Mouse (Mus musculus): ENCODE measurements around the gene Hmcn2.

Hmcn2 gene

DNA sequence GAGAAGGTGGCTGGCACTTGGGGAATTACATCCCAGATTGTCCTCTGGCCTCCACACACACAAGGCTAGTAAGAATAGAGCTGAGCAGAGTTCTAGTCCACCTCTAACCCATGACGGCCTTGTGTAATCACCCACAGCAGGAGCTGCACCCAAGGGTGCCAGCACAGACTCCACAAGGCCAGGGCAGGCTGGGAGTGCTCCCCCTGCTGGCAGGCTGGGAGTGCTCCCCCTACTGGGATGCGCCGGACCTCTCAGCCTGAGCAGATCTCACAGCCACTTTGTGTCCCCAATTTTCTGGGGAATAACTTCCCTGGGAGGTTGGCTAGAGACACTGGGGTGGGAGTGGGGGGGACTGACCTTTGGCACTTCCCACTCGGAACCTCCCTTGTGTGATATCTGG lies 68.7 kb downstream of the Hmcn2 start:
- no peak for DNase-seq (ENCODE audit: low read depth, low spot score)

DNA sequence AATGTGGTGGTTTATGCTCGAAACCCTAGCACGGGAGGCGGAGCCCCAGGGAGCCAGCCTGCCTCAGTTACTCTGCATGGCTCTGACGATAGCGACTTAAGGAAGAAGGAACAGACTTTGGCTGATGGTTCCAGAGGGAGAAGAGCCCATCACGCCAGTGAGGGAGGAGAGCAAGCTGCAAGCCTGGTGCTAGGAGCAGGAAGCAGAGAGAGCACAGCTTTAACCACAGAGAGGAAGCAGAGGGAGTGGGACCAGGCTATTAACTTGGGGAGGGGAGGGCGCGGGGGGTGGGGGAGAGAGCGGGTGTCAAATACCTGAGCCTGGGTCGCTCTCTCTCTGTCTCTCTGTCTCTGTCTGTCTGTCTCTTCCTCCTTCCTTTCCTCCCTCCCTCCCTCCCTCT lies 102.8 kb downstream of the Hmcn2 start:
- DNase-seq (ENCODE audit: low read depth, low spot score) = no peak

DNA sequence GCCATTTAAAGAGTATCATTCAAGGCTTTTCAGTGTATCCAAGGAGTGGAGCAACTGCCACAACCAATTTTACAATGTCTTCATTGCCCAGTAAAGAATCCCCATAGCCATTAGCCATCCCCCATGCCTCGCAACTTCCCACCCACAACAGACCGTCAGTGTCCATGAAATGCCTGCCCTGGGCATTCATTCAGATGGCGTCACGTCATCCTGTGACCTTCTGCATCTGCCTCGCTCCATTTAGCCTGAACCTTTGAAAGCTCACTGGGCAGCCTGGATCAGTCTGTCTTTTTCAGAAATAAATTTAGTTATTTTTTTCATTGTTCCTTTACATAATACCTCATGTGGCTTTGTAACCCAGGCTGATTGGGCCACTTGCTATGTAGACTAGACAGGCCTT lies 103.8 kb downstream of the Hmcn2 start:
- DNase-seq (ENCODE audit: low read depth, low spot score) = no peak

DNA sequence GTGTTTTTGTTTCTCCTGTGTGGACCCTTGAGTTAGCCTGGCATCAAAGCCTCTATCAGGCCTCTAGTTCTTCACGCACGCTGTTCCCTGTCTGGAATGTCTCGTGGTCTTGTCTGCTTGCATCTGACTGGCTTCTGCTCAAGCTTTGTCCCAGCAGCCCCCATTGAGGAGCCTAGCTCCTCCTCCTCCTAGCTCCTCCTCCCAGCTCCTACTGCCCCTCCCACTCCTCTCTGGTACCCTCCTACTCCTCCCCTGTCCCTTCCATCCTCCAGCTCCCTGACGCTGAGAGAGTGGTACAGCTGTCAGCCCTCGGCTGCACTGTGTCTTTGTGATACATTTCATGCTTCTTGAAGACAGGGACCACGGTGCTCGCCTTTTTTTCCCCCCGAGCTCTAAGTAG lies 104.4 kb downstream of the Hmcn2 start:
- no peak for DNase-seq (ENCODE audit: low read depth, low spot score)

DNA sequence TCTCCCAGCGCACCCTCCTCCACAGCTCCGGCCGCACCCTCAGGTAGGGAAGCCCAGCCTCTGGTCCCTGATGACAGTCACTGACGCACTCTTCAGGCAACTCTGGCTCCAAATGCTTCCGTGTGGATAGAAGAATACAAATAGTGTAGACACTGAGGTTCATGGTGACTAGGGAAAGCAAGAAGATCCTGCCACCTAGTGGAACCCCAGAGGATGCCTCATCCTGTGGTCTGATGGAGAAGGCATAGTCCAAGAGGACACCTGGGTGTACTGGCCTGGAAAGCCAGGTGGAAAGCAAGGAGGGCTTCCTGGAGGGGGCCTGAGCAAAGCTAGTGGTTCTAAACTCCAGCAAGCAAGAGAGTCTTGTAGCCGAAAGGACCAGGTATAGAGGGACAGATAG lies 106.7 kb downstream of the Hmcn2 start:
- no peak for DNase-seq (ENCODE audit: low read depth, low spot score)

DNA sequence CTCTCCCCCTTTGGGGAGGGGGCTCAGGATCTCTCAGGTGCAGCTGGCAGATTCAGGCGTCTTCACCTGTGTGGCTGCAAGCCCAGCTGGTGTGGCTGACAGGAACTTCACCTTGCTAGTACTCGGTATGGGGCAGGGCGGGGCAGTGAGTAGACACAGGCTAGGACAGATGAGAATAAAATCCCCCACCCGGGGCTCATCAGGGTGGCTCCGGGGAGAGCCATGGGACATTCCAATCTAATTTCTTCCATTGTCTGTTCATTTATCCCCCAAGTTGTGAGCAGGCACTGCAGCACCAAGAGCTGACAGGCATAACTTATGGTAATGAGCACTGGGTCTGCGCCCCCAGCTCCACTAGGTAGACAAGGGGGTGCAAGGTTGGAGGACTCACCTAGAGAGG lies 108.4 kb downstream of the Hmcn2 start:
- no peak for DNase-seq (ENCODE audit: low read depth, low spot score)

DNA sequence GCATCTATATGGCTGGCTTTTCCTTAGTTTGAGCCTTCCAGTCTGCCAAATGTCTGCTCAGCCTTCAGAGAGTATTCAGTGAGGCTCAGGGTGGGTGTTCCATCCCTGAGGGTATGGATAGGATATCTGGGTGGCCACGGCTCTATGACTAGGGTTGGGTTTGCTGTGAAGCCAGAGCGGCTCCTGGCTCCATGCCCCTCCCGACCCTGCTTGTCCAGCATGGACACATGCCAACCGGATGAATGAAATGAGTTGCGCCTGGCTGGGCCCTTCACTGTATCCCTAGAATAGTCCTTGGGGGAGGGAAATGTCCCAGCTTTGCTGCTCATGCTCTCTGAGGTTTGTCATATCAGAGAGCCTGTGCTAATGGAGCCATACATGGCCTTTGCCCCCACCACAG lies 117.3 kb downstream of the Hmcn2 start:
- DNase-seq (ENCODE audit: low read depth, low spot score) = no peak

DNA sequence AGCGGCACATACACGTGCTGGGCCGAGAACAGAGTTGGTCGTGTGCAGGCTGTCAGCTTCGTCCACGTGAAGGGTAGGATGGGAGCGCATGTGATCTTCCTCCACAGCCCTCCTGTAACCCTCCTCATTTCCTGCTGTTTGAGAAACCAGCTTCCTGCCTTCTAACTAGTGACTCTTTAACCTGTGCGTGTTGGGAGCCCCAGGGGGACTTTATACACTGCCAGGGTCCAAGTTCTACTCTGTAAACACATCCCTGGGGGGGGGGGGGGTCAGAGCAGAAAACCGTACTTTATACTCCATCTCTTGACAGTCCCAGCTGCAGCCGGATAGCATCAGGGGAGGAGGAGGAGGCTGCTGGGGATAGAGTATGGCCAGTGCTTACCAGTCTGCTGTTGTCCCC lies 120.5 kb downstream of the Hmcn2 start:
- no peak for DNase-seq (ENCODE audit: low read depth, low spot score)

DNA sequence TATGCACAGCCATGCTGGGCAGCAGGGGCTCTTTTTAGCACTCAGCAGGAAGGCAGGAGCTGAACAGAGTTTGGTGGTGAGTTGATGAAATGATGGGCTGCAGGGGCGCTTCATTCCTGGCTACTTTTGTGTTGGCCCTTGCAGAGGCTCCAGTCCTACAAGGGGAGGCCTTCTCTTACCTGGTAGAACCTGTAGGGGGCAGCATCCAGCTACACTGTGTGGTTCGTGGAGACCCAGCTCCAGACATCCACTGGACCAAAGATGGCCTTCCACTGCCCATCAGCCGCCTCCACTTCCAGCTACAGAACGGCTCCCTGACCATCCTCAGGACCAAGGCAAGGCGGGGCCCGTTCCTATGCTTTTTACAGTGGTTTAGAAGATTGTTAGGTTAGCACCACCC lies 121.4 kb downstream of the Hmcn2 start:
- no peak for DNase-seq (ENCODE audit: low read depth, low spot score)

DNA sequence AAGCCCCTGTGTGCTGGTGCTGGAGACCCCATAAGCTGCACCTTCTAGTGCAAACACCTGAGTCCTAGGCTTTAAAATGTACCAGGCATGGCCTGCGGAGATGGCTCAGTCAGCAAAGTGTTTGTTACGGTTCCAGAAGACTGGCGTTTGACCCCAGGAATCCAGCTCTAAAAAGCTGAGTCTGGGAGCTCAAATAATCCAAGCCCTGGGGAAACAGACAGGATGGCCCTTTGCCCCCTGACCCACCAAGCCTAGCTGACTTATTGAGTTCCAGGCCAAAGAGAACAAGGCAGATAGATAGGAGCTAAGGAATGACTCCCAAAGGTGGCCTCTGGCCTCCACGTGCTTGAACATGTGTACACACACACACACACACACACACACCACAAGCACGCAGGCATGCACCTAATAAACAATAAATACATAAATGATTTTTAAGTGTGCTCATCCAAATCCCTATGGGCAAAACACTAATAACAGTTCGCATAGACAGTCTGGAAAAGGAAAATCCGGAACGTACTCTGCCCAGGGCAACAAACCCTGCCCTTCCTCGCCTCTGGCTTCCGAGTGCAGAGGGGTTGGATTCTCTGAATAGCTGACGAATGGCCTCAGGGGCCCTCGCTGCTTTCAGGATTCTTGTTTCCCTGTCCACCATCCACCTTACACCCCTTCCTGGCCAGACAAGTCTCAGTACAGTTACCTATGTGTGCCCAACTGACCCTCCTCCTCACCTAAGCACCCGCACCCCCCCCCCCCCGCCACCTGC lies 123.4 kb downstream of the Hmcn2 start:
- DNase-seq (ENCODE audit: low read depth, low spot score) = no peak

DNA sequence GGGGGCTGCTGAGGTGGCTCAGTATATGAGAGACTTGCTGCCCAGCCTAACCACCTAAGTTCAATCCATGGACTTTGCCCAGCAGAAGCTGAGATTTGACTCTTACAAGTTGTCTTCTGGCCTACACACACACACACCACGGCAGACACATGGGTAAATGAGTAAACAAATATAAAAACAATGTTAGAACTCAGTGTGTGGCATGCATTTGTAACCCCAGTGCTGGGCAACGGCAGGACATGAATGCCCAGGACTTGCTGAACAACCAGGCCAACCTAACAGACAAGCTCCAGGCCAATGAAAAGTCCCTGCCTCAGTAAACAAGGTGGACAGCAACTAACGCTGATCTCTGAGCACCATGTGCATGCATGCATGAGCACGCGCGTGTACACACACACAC lies 125.4 kb downstream of the Hmcn2 start:
- DNase-seq (ENCODE audit: low read depth, low spot score) = no peak

DNA sequence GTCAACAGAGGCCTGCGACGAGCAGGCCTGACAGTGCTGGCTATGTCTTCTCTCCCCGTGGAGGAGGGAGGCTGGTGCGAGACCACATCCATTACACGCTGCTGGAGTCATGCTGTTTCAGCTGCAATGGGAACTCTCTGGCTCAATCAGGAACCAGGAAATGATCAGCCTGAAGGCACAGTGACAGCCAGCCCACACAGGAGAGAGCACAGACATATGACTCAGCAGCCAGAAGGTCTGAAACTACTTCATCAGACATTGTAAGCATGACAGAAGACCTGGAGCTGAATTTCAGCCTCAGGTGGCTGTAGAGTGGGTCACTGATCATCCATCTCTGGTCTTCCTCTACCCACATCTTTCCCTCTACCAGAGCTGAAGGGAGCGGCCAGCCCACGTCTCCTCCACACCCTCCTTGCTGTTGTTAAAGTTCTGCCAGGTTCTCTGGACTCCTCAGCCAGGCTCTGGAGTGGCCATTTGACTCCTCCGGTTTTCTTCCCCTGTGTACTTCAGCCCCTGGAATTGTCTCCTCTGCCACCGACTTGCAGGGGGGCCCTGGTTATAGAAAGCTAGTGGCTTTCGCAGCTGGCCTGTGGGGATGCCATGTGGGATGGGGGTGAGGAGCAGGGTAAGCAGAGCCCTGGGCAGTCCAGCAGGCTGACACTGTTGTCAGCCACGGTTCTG lies 128.4 kb downstream of the Hmcn2 start:
- DNase-seq (ENCODE audit: low read depth, low spot score) = peak; percentile 59

DNA sequence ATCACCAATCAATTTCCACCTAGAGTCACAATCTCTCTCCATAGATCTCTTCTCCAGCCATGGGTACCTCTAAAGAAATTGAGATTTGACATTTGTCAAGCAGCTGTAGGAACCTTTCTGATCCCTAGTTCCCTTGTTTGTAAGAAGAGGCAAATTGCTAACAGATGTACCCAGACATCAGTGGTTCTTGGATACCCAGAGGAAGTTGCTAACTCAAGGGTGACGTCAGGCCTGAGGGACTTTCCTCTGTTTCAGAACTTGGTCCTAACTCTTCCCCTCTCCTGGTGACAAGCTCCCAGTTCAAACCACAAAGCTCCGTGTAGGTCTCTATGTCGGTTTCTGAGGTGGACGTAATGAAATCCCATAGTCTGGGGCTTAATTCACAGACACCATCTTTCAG lies 131.8 kb downstream of the Hmcn2 start:
- DNase-seq (ENCODE audit: low read depth, low spot score) = no peak

DNA sequence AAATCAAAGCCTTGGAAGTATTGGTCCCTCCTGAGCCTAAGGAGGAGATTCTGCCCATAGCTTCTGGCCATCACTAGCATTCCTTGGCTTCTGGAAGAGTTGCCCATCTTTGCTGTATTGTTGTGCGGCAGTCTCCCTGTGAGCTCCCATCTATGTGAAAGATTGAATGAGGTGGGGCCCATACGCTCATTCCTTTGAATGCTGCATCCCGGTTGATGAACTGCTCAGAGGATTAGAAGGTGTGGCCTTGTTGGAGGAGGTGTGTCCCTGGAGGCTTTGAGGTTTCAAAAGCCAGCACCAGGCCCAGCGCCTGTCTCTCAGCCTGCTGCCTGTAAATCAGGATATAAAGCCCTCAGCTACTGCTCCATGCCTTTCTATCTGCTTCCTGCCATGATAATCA lies 132.2 kb downstream of the Hmcn2 start:
- DNase-seq (ENCODE audit: low read depth, low spot score) = no peak

DNA sequence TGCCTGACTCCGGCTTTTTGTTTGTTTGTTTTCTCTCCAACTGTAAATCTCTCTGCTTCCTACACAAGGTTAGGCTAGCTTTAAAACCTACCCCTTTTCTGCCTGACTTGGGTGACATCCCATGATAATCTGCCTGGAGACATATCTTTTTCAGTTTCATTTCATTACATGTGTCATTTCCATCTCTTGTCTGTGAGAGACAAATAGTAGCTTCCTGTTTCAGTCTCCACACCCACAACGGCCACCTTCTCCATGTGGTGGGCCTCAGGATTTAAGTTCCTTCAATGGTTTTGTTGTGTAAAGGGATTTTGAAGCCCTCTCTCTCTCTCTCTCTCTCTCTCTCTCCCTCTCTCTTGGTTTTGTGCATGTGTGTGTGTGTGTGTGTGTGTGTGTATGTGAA lies 133.3 kb downstream of the Hmcn2 start:
- no peak for DNase-seq (ENCODE audit: low read depth, low spot score)

DNA sequence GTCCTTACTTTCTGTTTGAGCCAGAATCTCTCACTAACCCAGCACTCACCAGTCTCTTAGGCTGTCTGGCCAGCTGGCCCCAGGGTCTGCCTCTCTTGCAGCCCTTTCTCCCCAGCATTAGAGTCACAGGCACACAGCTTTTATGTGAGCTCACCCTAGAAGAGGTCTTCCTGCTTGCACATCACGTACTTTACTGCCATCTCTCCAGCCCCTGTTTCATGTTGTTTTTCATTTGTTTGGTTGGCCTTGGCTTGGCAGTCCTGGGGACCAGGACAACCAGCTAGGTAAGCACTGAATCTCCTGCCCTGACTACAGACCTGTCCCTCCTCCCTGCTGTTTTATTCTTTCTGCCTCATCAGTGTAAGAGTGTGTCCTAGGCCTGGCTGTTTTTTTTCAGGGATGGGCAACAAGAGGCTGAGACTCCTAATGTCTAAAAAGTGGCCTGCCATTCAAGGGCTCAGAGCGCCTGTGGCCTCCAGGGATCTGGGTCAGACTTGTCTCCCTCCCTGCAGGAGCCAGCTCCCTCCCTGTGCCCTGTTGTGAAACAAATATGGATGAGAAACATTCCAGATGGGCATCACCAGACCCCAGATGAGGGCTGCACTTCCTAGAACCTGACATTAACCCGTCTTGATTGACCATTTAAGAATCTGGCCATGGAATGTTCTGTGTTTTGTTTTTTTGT lies 134.7 kb downstream of the Hmcn2 start:
- no peak for DNase-seq (ENCODE audit: low read depth, low spot score)

DNA sequence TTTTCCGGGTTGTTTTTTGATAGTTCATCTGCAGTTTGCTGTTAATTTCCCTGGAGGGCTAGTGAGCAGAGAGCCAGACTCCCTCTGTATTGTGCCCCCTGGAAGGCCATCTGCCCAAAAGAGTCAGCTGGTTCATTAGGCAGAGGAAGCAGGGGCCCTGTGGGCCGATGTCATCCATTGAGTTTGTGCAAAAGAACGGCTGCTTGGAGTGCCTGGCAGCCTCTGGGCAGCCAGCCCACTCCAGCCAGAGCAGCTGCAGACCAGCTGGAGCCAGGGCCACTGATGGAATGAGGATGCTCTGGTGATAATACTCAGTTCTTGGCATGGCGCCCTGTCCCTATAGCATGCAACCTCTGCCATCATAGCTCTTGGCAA lies 135.2 kb downstream of the Hmcn2 start:
- DNase-seq (ENCODE audit: low read depth, low spot score) = peak; percentile 23

DNA sequence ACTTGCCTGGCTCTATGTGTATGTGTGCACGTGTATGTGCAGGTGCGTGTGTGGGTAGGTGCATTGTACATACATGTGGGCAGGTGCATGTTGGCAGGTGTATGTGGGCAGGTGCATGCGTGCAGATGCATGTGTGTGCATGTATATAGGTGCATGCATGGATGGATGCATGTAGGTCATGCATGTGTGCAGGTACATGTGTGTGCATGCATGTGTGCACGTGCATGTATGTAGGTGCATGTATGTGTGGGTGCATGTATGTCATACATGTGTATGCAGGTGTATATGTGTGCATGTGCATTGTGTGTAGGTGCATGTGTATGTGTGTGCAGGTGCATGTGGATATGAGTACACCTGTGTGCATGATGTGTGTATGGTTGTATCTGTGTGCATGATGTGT lies 135.7 kb downstream of the Hmcn2 start:
- DNase-seq (ENCODE audit: low read depth, low spot score) = no peak

DNA sequence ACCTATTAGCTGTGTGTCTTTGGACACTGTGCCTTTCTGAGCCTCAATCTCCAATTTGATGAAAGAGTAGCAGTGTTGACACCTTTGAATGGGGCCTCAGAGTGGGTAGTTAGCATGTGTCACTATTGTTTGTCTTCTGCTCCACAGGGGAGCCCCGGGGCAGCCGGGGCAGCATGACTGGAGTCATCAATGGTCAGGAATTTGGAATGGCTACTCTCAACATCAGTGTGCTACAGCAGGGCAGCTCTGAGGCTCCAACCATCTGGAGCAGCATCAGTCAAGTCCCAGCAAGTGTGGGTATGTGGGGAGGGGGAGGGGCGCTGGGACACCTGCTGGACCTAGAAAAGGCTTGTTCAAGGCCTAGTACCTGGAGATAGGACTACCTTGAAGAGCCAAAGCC lies 136.4 kb downstream of the Hmcn2 start:
- no peak for DNase-seq (ENCODE audit: low read depth, low spot score)

DNA sequence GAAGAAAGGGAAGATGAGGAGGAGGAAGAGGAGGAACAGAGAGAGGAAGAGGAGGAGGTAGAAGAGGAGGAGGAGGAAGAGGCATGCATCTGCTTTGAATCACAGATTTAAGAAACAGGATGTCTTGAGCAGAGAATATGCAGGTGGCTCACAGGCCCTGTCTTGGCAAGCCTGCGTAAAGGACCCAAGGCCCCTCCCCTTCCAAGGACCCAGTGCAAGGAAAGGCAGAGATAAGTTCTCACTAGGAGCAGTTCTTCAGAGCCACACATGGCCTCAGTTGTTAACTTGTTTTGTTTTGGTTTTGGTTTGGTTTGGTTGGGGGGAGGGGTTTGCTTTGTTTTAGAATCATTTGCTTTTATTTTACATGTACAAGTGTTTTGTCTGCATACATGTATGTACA lies 137.3 kb downstream of the Hmcn2 start:
- no peak for DNase-seq (ENCODE audit: low read depth, low spot score)

DNA sequence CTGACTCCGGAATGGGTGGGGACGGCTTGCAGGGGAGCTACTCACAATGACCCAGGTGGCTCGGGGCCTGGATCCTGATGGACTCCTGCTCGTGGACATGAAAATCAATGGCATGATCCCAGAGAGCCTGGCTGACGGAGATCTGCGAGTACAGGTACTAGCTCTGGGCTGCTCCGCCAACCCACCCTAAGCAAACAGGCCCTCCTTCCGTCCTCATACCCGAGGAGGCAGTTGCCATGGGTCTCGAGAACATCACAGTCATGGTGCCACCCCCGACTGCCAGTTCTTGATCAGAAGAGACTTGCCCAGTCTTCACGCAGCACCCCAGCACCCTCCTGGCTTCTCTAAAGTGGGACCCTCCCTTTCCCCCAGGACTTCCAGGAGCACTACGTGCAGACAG lies 138.8 kb downstream of the Hmcn2 start:
- no peak for DNase-seq (ENCODE audit: low read depth, low spot score)

DNA sequence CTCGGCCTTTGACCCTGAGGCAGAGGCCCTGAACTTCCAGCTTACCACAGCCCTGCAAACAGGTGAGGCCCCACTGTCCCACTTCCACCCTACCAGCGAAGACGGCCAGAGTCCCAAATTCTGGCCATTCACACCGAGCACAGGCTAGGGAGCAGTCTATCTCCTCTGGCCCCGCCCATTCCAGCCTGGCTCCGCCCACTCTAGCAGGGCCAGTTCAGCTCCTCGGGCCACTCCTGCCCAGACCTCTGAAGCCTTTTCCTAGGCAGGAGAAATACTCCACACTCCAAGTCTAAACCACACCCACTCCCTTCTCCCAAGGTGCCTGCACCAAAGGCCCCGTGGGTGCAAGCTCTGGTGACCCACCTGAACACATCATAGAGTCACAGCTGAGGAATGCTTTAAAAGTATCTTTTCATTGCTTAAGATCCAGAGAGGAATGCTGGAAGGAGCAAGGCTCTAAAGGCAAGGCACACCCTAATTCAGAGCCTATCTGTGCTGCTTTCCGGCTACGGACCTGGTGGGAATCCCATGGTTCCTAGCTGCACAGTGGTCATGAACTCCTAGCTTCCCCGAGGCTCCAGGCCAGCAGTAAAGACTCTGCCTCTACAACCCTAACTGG lies 139.5 kb downstream of the Hmcn2 start:
- DNase-seq (ENCODE audit: low read depth, low spot score) = no peak

DNA sequence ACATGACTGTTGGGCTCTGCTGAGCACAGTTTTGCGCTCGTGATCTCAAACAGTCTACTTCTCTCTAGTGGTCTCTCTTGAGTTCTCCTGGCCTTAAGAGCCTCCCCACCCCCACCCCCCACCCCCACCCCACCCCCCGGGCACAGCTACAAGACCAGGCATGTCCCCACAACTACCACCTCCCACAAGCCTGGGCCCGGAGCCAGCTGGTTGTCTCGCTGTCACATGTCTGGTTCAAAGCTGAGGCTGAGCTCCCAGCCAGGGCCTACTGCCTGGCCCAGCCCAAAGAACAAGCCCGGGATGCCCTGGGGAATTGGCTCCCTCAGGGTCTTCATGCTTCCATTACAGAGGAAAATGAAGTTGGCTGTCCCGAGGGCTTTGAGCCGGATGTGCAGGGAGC lies 140.1 kb downstream of the Hmcn2 start:
- no peak for DNase-seq (ENCODE audit: low read depth, low spot score)
